Mouse (Mus musculus) kidney, postnatal 0 days (tissue): ENCODE data around the gene Rps6kb1. TPM values are rescaled to one million over a fixed set of nuclear protein-coding genes. Genes with fewer than 3 reads are reported as not detected.
A peak's percentile ranks its signal among the peaks of the same experiment; 100 is the strongest.

Source experiments
- ATAC-seq: fragments of 200-750 bp; cut with Nextera tagmentation; replicated peaks from 2 replicates; pipeline ENCODE4 v1.8.0; 2017; ENCODE audit warnings: low read depth, moderate number of reproducible peaks, moderate TSS enrichment, moderate library complexity; ENCODE audit not compliant: low FRiP score
- DNase-seq: peaks from one replicate; pipeline ENCODE4 v3.0.0-alpha.2; 2016; ENCODE audit warnings: low spot score
- H3K27ac ChIP-seq: fragments of 300-500 bp; sonication (generic); 2 replicates; pipeline ENCODE4 v1.5.1; 2014; ENCODE audit warnings: mild to moderate bottlenecking
- H3K27me3 ChIP-seq: fragments of 300-500 bp; sonication (generic); 2 replicates; pipeline ENCODE4 v1.6.1; 2014; ENCODE audit warnings: low read length, mixed read lengths; ENCODE audit not compliant: insufficient read depth
- H3K36me3 ChIP-seq: fragments of 300-500 bp; sonication (generic); 2 replicates; pipeline ENCODE4 v1.6.1; 2014; ENCODE audit warnings: low read length, mixed read lengths; ENCODE audit not compliant: insufficient read depth
- H3K4me1 ChIP-seq: fragments of 300-500 bp; sonication (generic); replicated peaks from 2 replicates; pipeline ENCODE4 v1.6.1; 2014; ENCODE audit warnings: antibody characterized with exemption, low read length, mixed read lengths; ENCODE audit not compliant: insufficient read depth
- H3K4me2 ChIP-seq: fragments of 300-500 bp; sonication (generic); 2 replicates; pipeline ENCODE4 v1.6.1; 2014; ENCODE audit warnings: mild to moderate bottlenecking, low read length, moderate library complexity, mixed read lengths
- H3K4me3 ChIP-seq: fragments of 300-500 bp; sonication (generic); replicated peaks from 2 replicates; pipeline ENCODE4 v1.5.1; 2014; ENCODE audit warnings: low read depth, low read length
- H3K9ac ChIP-seq: fragments of 300-500 bp; sonication (generic); 2 replicates; pipeline ENCODE4 v1.6.1; 2014; ENCODE audit warnings: low read depth, low read length
- H3K9me3 ChIP-seq: fragments of 300-500 bp; sonication (generic); replicated peaks from 2 replicates; pipeline ENCODE4 v1.6.1; 2016; ENCODE audit warnings: low read length, inconsistent platforms, mixed read lengths
- CTCF ChIP-seq: IDR thresholded peaks from 2 replicates; pipeline ENCODE4 v1.5.1; 2016; ENCODE audit warnings: antibody characterized with exemption, low read depth, mild to moderate bottlenecking, moderate library complexity
- WGBS: fragments of 180-500 bp; shearing (Covaris S2); extraction: QIAGEN DNeasy Blood & Tissue Kit; methylation state at CpG from one replicate; pipeline ENCODE4 v1.1.7; 2014; 5-methylcytosine and 5-hydroxymethylcytosine counted together
- polyA plus RNA-seq: library from polyadenylated mRNA; unstranded; fragments of >200 nt; fragmentation: Nextera tagmentation; extraction: Ambion mirVana; gene quantifications from 2 replicates; pipeline ENCODE4 v1.2.1, GENCODE M21; 2015

Rps6kb1 gene
- polyA plus RNA-seq, 1 experiment from 2014 or later = 50.8 TPM

GRCm38 (mm10) chr11:86577231-86577630, 32.6 kb upstream of the Rps6kb1 start:
- 31% methylated on average over 4 of the region's 4 CpGs for WGBS
- no peak overlapping the region for H3K4me2 ChIP-seq
- DNase-seq = peak; percentile 75
- H3K27ac ChIP-seq = peak overlapping the region; percentile 57
- no peaks in the 10 kb centered on the region for H3K27me3 ChIP-seq
- peaks cover 25% of the 10 kb centered on the region for H3K4me1 ChIP-seq
- no peak overlapping the region for H3K4me3 ChIP-seq
- no peaks in the 10 kb centered on the region for H3K9me3 ChIP-seq
- no peak for TF ChIP-seq CTCF
- no peak overlapping the region for H3K9ac ChIP-seq
- no peaks in the 10 kb centered on the region for H3K36me3 ChIP-seq
- 0 out of 2 replicates have a peak, but pooled peaks have one; percentile 22 for ATAC-seq

DNA sequence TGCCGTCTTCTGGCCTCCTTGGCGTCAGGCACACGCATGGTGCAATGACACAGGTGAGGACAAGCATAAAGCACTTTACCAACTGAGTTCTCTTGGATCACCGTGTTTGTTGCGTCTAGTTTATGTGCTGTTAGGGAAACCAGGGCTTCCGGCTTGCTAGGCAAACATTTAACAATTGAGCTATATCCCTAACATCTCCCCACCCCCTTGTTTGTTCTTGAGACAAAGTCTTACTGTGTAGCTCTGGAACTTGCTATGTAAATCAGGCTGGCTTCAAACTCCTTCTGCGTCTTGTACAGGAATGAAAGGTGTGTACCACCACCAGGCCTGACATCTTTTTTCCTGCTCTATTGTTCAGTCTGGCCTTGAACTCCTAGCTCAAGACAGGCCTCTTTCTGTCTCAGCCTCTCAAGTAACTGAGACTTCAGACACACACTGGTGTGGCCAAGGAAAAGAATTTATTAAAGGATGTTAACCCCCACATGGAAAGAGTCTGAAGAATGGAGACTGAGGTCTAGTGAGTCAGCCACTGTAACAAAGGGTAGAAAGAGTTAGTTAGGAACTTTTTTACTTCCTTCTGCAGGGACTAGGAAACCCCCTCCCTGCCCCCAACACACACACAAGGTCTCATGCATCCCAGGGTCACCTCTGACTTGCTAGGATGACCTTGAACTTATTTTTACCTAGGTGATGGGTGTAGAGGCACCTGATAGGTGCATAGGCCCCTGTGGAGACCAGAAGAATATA, 31.2 kb upstream of the Rps6kb1 start:
- no peak for TF ChIP-seq CTCF
- Histone ChIP-seq H3K27ac (peak overlapping the region; percentile 40), H3K4me2 (no peak overlapping the region), H3K36me3 (no peaks in the 10 kb centered on the region), H3K9ac (no peak overlapping the region), H3K9me3 (no peaks in the 10 kb centered on the region), H3K27me3 (no peaks in the 10 kb centered on the region), H3K4me3 (no peak overlapping the region), H3K4me1 (peaks cover 22% of the 10 kb centered on the region)
- no peak for ATAC-seq
- WGBS = 72% methylated on average over 7 of the region's 7 CpGs
- no peak for DNase-seq

DNA sequence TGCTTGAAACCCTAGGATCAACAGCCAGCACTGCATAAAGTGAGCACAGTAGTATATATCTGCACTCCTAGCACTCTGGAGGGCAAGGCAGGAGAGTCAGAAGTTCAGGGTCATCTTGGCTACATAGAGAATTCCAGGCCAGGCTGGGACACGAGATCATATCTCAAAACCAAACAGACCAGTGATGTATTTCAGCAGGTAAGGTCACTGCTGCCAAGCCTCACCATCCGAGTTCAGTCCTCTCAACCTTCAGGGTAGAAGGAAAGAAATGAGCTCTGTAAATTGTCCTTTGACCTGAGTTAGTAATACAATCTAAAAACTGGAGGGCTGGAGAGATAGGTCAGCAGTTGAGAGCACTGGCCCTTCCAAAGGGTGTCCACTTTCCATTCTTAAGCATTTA, 29.8 kb upstream of the Rps6kb1 start:
- DNase-seq (no peak), ATAC-seq (no peak)
- Histone ChIP-seq H3K4me3 (no peak overlapping the region), H3K4me2 (no peak overlapping the region), H3K4me1 (peaks cover 12% of the 10 kb centered on the region), H3K9ac (no peak overlapping the region), H3K27me3 (no peaks in the 10 kb centered on the region), H3K36me3 (no peaks in the 10 kb centered on the region), H3K9me3 (no peaks in the 10 kb centered on the region), H3K27ac (no peak overlapping the region)
- WGBS = 24% methylated on average over 2 of the region's 2 CpGs
- TF ChIP-seq CTCF = no peak

DNA sequence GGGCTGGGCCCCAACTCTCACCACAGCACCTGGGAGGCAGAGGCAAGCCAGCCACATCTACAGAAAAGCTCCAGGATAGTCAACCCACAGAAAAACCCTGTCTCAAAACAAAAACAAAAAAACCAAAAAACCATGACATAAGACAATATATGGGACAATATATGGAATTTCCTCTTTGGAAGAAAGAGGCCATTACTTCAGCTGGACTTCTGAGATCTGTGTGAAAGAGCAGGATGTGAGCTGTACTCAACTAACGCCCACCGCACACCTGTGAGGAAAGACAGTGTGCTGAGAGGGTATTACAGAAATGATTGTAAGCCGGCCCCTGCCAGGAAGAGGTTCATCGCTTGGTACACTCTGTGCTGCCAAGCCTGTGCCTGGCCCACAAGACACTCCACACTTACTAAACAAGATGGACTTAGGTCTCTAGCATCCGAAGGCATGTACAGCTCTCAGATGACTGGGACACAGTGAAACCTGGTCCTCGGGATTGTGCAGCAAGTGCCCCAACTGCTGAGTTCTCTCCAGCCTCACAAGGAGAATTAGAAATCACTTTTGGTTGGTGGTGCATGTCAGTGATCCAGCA, 29.1 kb upstream of the Rps6kb1 start:
- no peak for TF ChIP-seq CTCF
- H3K27me3 ChIP-seq = no peaks in the 10 kb centered on the region
- WGBS = 80% methylated on average over 6 of the region's 6 CpGs
- H3K4me3 ChIP-seq = no peak overlapping the region
- no peaks in the 10 kb centered on the region for H3K9me3 ChIP-seq
- no peak overlapping the region for H3K4me2 ChIP-seq
- H3K27ac ChIP-seq = no peak overlapping the region
- no peak overlapping the region for H3K9ac ChIP-seq
- no peak for ATAC-seq
- no peaks in the 10 kb centered on the region for H3K36me3 ChIP-seq
- no peak for DNase-seq
- peaks cover 6% of the 10 kb centered on the region; the same call in 1 of the 2 replicates for H3K4me1 ChIP-seq

DNA sequence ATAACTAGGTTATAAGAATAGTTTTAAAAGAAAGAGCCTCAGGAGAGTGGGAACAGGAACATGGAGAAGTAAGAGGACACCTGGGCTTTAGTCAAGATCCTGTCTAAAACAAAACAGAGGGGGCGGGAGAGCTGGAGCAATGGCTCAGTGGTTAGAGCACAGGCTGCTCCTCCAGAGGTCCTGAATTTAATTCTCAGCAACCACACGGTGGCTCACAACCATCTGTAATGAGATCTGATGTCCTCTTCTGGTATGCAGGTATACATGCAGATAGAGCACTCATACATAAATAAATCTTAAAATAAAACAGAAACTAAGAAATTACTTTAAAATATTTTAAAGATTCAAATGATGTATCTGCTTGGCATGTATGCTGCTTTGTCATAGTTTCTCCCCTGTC, 28.0 kb upstream of the Rps6kb1 start:
- no peak overlapping the region for H3K4me3 ChIP-seq
- no peaks in the 10 kb centered on the region for H3K36me3 ChIP-seq
- DNase-seq = no peak
- H3K4me2 ChIP-seq = no peak overlapping the region
- no peak for ATAC-seq
- no peaks in the 10 kb centered on the region for H3K9me3 ChIP-seq
- no peaks in the 10 kb centered on the region for H3K27me3 ChIP-seq
- peak; percentile 26; the same call in 1 of the 2 replicates for TF ChIP-seq CTCF
- H3K27ac ChIP-seq = no peak overlapping the region
- peaks cover 6% of the 10 kb centered on the region; the same call in 1 of the 2 replicates for H3K4me1 ChIP-seq
- 65% methylated on average over 2 of the region's 2 CpGs for WGBS
- H3K9ac ChIP-seq = no peak overlapping the region

- no peak for TF ChIP-seq CTCF
- DNase-seq = peak; percentile 29
- peak overlapping the region; percentile 43 for H3K27ac ChIP-seq
- H3K9me3 ChIP-seq = no peaks in the 10 kb centered on the region
- H3K27me3 ChIP-seq = no peaks in the 10 kb centered on the region
- no peaks in the 10 kb centered on the region for H3K36me3 ChIP-seq
- 0 out of 2 replicates have a peak, but pooled peaks cover under 1% of the 10 kb centered on the region for H3K4me1 ChIP-seq
- H3K4me2 ChIP-seq = peak overlapping the region; percentile 0; the same call in 1 of the 2 replicates
- ATAC-seq = no peak
- no peak overlapping the region for H3K9ac ChIP-seq
- H3K4me3 ChIP-seq = no peak overlapping the region
- WGBS = 65% methylated on average over 4 of the region's 4 CpGs
Observed at GRCm38 (mm10) chr11:86571871-86572270, 27.3 kb upstream of the Rps6kb1 start.
